16 mouse cellular contexts compared by ENCODE assay signal in genomic region chr13:38772996-38773395, GRCm38 (mm10).
"Had no signal": no experiment of that assay in that cellular context is flagged by ENCODE, and none has a peak within 500 bp of the region (broad histone marks: within the 10 kb centered on the region; RNA-seq: fewer than 3 reads in every experiment).

No protein-coding gene starts in this region.

- ATAC-seq: liver, postnatal 0 days; lung, postnatal 0 days; midbrain, embryonic 15.5 days had no signal

- H3K27ac ChIP-seq: kidney, postnatal 0 days; layer of hippocampus, adult 2 months; limb, embryonic 15.5 days; liver, embryonic 14.5 days; macrophage; midbrain, embryonic 12.5 days; midbrain, embryonic 15.5 days had no signal

- H3K4me3 ChIP-seq: layer of hippocampus, adult 2 months; limb, embryonic 15.5 days; midbrain, embryonic 12.5 days; midbrain, embryonic 15.5 days had no signal

- H3K27me3 ChIP-seq: limb, embryonic 15.5 days; midbrain, embryonic 15.5 days had no signal

- H3K4me2 ChIP-seq: limb, embryonic 15.5 days; liver, embryonic 11.5 days; lung, embryonic 14.5 days; midbrain, embryonic 12.5 days; midbrain, embryonic 15.5 days had no signal

- H3K36me3 ChIP-seq: limb, embryonic 15.5 days; midbrain, embryonic 12.5 days; midbrain, embryonic 15.5 days had no signal

- DNase-seq: kidney, adult 2 months; kidney, postnatal 25 days; layer of hippocampus, adult 9-11 months; liver, postnatal 0 days; lung, embryonic 14.5 days; thymus, adult 18-20 months; thymus, postnatal 36 days had no signal

- H3K9me3 ChIP-seq: limb, embryonic 15.5 days; midbrain, embryonic 12.5 days; midbrain, embryonic 15.5 days had no signal

- H3K9ac ChIP-seq: limb, embryonic 15.5 days; liver, embryonic 14.5 days; liver, postnatal 0 days; lung, embryonic 14.5 days; midbrain, embryonic 12.5 days; midbrain, embryonic 15.5 days had no signal

- H3K4me1 ChIP-seq: limb, embryonic 15.5 days; midbrain, embryonic 12.5 days; midbrain, embryonic 15.5 days had no signal
